Mouse (Mus musculus) ES-E14 (cell line): Measurements from ENCODE around the gene Litaf. TPM values are rescaled to one million over a fixed set of nuclear protein-coding genes. Genes with fewer than 3 reads are reported as not detected.

Source experiments
- DNase-seq: peaks from one replicate; pipeline ENCODE4 v3.0.0-alpha.2; 2013; ENCODE audit warnings: low read depth, low spot score
- H3K27ac ChIP-seq: 2 replicates; pipeline ENCODE4 v1.5.1; 2012; ENCODE audit warnings: low read depth, mild to moderate bottlenecking, low read length, moderate library complexity, mixed read lengths; ENCODE audit not compliant: poor library complexity, insufficient read depth, severe bottlenecking
- H3K36me3 ChIP-seq: 2 replicates; pipeline ENCODE4 v1.6.1; 2012; ENCODE audit warnings: mild to moderate bottlenecking, low read length, moderate library complexity, mixed read lengths; ENCODE audit not compliant: control insufficient read depth, poor library complexity, insufficient read depth, severe bottlenecking
- H3K4me1 ChIP-seq, 2 experiments: fragments of 150-350 bp in 1 of 2; sonication (generic) in 1 of 2; 2 replicates each; pipeline ENCODE4 v1.6.1; 2012; ENCODE audit warnings: low read length in 2 of 2, mild to moderate bottlenecking in 1 of 2, mixed read lengths in 1 of 2; ENCODE audit not compliant: control insufficient read depth in 2 of 2, insufficient read depth in 2 of 2, poor library complexity in 1 of 2
- H3K4me3 ChIP-seq, 2 experiments: fragments of 150-350 bp in 1 of 2; sonication (generic) in 1 of 2; 2 replicates each; pipeline ENCODE4 v1.5.1; 2012; ENCODE audit warnings: low read length in 2 of 2, low read depth in 1 of 2, mild to moderate bottlenecking in 1 of 2, mixed read lengths in 1 of 2; ENCODE audit not compliant: insufficient read depth in 1 of 2, poor library complexity in 1 of 2, severe bottlenecking in 1 of 2
- H3K9ac ChIP-seq: 2 replicates; pipeline ENCODE4 v1.6.1; 2012; ENCODE audit warnings: low read depth, mild to moderate bottlenecking, low read length, mixed read lengths; ENCODE audit not compliant: poor library complexity, insufficient read depth, severe bottlenecking
- H3K9me3 ChIP-seq: fragments of 150-350 bp; sonication (generic); 2 replicates; pipeline ENCODE4 v1.6.1; 2012; ENCODE audit warnings: low read depth, mild to moderate bottlenecking, low read length; ENCODE audit not compliant: control insufficient read depth, insufficient read depth
- CHD2 ChIP-seq: IDR thresholded peaks from 2 replicates; pipeline ENCODE4 v1.6.1; 2014; ENCODE audit warnings: mild to moderate bottlenecking, low read depth, low read length, inconsistent platforms
- HCFC1 ChIP-seq: IDR thresholded peaks from 2 replicates; pipeline ENCODE4 v1.6.1; 2012; ENCODE audit warnings: low read length, inconsistent platforms, borderline replicate concordance; ENCODE audit not compliant: insufficient read depth
- MAFK ChIP-seq: IDR thresholded peaks from 2 replicates; pipeline ENCODE4 v1.6.1; 2014; ENCODE audit warnings: mild to moderate bottlenecking, low read depth, low read length, inconsistent platforms; ENCODE audit not compliant: insufficient read depth
- ZC3H11A ChIP-seq: IDR thresholded peaks from 2 replicates; pipeline ENCODE4 v1.6.1; 2012; ENCODE audit warnings: low read depth, mild to moderate bottlenecking, inconsistent platforms, low read length, borderline replicate concordance
- ZNF384 ChIP-seq: IDR thresholded peaks from 2 replicates; pipeline ENCODE4 v1.6.1; 2012; ENCODE audit warnings: low read depth, low read length, inconsistent platforms
- in situ Hi-C, 2 experiments: fragments of 600-800 bp; cut with MboI; formaldehyde crosslinking; loops; one replicate each; pipeline ENCODE4 v1.15.1; 2025; ENCODE audit warnings: low sequenced_read_pairs in 2 of 2, inconsistent platforms in 1 of 2; ENCODE audit not compliant: unreplicated experiment in 2 of 2
- total RNA-seq: library from RNA; depleted of rRNA; stranded (reverse); fragments of 300-350 nt; gene quantifications from 2 replicates; pipeline ENCODE4 v1.2.3, GENCODE M21; 2012

Gene Litaf
- total RNA-seq, 1 experiment = 25.9 TPM

GRCm38 (mm10) chr16:11012571-11013463, 53.1 kb downstream of the Litaf start:
- Histone ChIP-seq H3K9ac (no peak overlapping the region), H3K4me1 (peaks cover 10 to 12% of the 10 kb centered on the region in 2 experiments; a peak in 3 of 4 replicates), H3K27ac (no peak overlapping the region), H3K36me3 (no peaks in the 10 kb centered on the region), H3K4me3 (no peak overlapping the region), H3K9me3 (no peaks in the 10 kb centered on the region)
- DNase-seq = no peak
- no peak for TF ChIP-seq ZC3H11A
- no peak for TF ChIP-seq ZNF384
- TF ChIP-seq MAFK = no peak
- TF ChIP-seq HCFC1 = no peak
- TF ChIP-seq CHD2 = no peak
- in situ Hi-C loops = no loop called here

- no peak for DNase-seq
- no peak overlapping the region for H3K27ac ChIP-seq
- no peaks in the 10 kb centered on the region for H3K36me3 ChIP-seq
Measured at GRCm38 (mm10) chr16:11011939-11012338, 54.0 kb downstream of the Litaf start.

DNA sequence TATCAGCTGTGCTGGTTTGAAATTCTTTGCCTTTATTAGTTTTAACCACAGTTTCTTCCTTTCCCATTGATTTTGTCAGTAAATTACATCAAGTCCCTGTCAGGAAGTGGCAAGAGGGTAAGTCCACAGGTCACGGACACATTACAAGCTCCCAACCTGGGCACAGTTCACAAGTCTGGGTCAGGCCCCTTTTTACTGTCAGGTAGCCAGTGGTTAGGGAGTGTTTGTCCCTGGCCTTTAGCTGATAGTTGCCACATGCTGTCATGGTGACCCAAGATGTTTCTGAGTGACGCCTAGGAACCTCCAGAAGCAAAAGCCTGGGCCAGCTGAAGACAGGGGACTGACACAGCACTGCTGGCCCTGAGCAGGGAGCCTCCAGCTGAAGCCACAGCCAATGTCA, 54.8 kb downstream of the Litaf start:
- in situ Hi-C loops = no loop called here
- Histone ChIP-seq H3K27ac (no peak overlapping the region), H3K4me3 (no peak overlapping the region), H3K9me3 (no peaks in the 10 kb centered on the region), H3K36me3 (no peaks in the 10 kb centered on the region), H3K9ac (no peak overlapping the region), H3K4me1 (peaks cover 12 to 14% of the 10 kb centered on the region in 2 experiments; a peak in 3 of 4 replicates)
- DNase-seq = no peak
- TF ChIP-seq CHD2 (no peak), ZNF384 (no peak), HCFC1 (no peak), MAFK (no peak), ZC3H11A (no peak)

More at GRCm38 (mm10) chr16:11011939-11012338, 54.0 kb downstream of the Litaf start:
- Histone ChIP-seq H3K4me3 (no peak overlapping the region), H3K9ac (no peak overlapping the region), H3K9me3 (no peaks in the 10 kb centered on the region), H3K4me1 (peaks cover 12 to 14% of the 10 kb centered on the region in 2 experiments; a peak in 3 of 4 replicates)
- TF ChIP-seq CHD2 = no peak
- no peak for TF ChIP-seq MAFK
- no peak for TF ChIP-seq ZC3H11A
- TF ChIP-seq ZNF384 = no peak
- no peak for TF ChIP-seq HCFC1
- in situ Hi-C loops = no loop called here

DNA sequence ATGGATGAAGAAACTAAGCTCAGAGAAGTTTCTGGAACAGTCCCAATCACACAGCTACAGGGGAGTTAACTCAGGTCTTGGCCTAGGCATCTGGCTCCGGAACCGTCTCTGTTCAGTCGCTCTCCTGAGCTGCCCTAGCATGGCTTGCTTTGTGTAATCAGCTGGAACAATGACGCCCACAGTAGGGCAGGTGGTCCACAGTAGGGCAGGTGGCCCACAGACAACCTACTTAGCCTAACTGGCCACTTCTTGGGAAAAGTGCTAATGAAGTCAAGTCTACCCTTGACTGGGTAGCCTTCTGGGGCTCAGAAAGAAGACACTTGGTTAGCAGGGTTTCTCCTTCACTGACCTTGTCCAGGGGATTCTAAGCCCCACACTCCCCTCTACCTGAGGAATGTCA, 55.7 kb downstream of the Litaf start:
- in situ Hi-C loops = no loop called here
- H3K9me3 ChIP-seq = no peaks in the 10 kb centered on the region
- no peak overlapping the region for H3K27ac ChIP-seq
- DNase-seq = no peak
- TF ChIP-seq MAFK (no peak), HCFC1 (no peak), ZNF384 (no peak), ZC3H11A (no peak)
- H3K9ac ChIP-seq = no peak overlapping the region
- H3K36me3 ChIP-seq = no peaks in the 10 kb centered on the region
- H3K4me3 ChIP-seq = no peak overlapping the region
- H3K4me1 ChIP-seq = peaks cover 12 to 14% of the 10 kb centered on the region in 2 experiments; a peak in 3 of 4 replicates
